ENCODE assay signal across 8 mouse cellular contexts in the genomic region with DNA sequence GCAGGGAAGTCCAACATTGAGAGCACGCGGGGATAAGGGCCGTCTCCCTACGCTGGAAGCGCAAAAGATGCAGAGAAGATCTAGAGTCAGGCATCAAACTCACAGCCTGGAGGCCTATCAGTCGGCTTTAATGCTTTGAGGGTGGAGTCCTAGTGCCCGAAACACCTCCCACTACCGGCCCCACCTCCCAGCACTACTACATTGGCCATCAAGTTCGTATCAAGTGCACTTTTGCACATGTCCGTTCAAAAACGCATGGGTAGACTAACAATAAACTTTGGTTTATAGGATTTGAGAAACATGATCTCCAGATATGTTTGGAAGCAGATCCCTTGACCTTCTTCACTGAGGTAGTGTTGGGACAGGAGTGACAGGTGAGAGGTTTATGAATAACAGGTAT. TPM values are rescaled to one million over a fixed set of nuclear protein-coding genes. Genes with fewer than 3 reads are reported as not detected.
DNase-seq lines count a peak whose midpoint lies in the region; TF ChIP-seq lines count a peak whose summit lies in the region.

No protein-coding gene starts in this region.

- no peaks in the 10 kb centered on the region for H3K27me3 ChIP-seq in MEL (ENCODE audit: control insufficient read depth in 1 of 2, insufficient read depth in 2 of 2, low read length in 2 of 2)
- H3K27me3 ChIP-seq in midbrain, embryonic 10.5 days (ENCODE audit: low read depth, poor library complexity, severe bottlenecking), result no peaks in the 10 kb centered on the region

- peaks cover 10 to 15% of the 10 kb centered on the region in 2 experiments; a peak in 2 of 4 replicates for H3K4me1 ChIP-seq in MEL (ENCODE audit: control insufficient read depth in 1 of 2, insufficient read depth in 2 of 2, low read length in 2 of 2)
- peaks cover 42% of the 10 kb centered on the region for H3K4me1 ChIP-seq in midbrain, embryonic 10.5 days

- H3K9ac ChIP-seq in MEL (ENCODE audit: control insufficient read depth, low read depth, low read length, poor library complexity, severe bottlenecking), result peak overlapping the region; percentile 84

- WGBS in large intestine, adult 2 months, result under 1% methylated on average over 11 of the region's 11 CpGs
- 10% methylated on average over 11 of the region's 11 CpGs for WGBS in midbrain, embryonic 10.5 days

- TF ChIP-seq EP300 in MEL (IDR thresholded peaks at IDR 0.05; ENCODE audit: low read depth in 1 of 2, low read length in 2 of 2), result no peak

- DNase-seq in 3T3-L1 (ENCODE audit: low read depth, low spot score) (peak; percentile 88), MEL (ENCODE audit: low read depth, low spot score) (peak; percentile 96)
- DNase-seq in embryo, embryonic 9.5 days (ENCODE audit: extremely low spot score), result peak; percentile 76
- peak; percentile 46 to 62 for DNase-seq in heart, postnatal 10 days
- peak; percentile 59 for DNase-seq in large intestine, adult 2 months (ENCODE audit: low read depth, low spot score)
- DNase-seq in midbrain, embryonic 10.5 days (ENCODE audit: low spot score), result peak; percentile 55
- peak; percentile 38 to 45 for DNase-seq in spleen, postnatal 14 days (ENCODE audit: low spot score in 2 of 2)
- no peak for DNase-seq in layer of hippocampus, adult 9-11 months

- H3K27ac ChIP-seq in MEL (ENCODE audit: control insufficient read depth, low read depth, low read length), result peak overlapping the region; percentile 97
- peak overlapping the region; percentile 100 for H3K27ac ChIP-seq in midbrain, embryonic 10.5 days (replicated peaks)

- peaks cover 2 to 22% of the 10 kb centered on the region in 2 experiments; a peak in 3 of 4 replicates for H3K36me3 ChIP-seq in MEL (ENCODE audit: control insufficient read depth in 1 of 2, insufficient read depth in 2 of 2, low read length in 2 of 2)
- no peaks in the 10 kb centered on the region for H3K36me3 ChIP-seq in midbrain, embryonic 10.5 days

- peaks cover 38% of the 10 kb centered on the region for H3K79me2 ChIP-seq in MEL (ENCODE audit: control insufficient read depth, insufficient read depth, low read length, poor library complexity)

- TF ChIP-seq POLR2A in MEL (IDR thresholded peaks at IDR 0.05; ENCODE audit: control insufficient read depth in 1 of 2, insufficient read depth in 1 of 2, low read depth in 1 of 2, low read length in 2 of 2, poor library complexity in 1 of 2), result peak; percentile 41 to 75; a peak in 3 of 4 replicates

- no peak for TF ChIP-seq CTCF in MEL (IDR thresholded peaks at IDR 0.05 in 2 of 3, conservative IDR thresholded peaks at IDR 0.05 in 1 of 3; ENCODE audit: control insufficient read depth in 1 of 3, insufficient read depth in 1 of 3, low read depth in 2 of 3, low read length in 3 of 3, poor library complexity in 1 of 3, severe bottlenecking in 1 of 3)

- TF ChIP-seq RAD21 in MEL (IDR thresholded peaks at IDR 0.05; ENCODE audit: low read depth, low read length), result no peak

- H3K9me3 ChIP-seq in MEL (replicated peaks; ENCODE audit: insufficient read depth, low read length), result no peaks in the 10 kb centered on the region
- no peaks in the 10 kb centered on the region for H3K9me3 ChIP-seq in midbrain, embryonic 10.5 days (replicated peaks)

- peak overlapping the region; percentile 65 to 68 for H3K4me3 ChIP-seq in MEL (ENCODE audit: control insufficient read depth in 1 of 2, insufficient read depth in 1 of 2, low read depth in 2 of 2, low read length in 2 of 2)
- H3K4me3 ChIP-seq in midbrain, embryonic 10.5 days, result peak overlapping the region; percentile 100

- intact Hi-C loops in heart, postnatal 10 days (cut with DNase I), result loop anchor here (2.0 to 10.0 kb wide), 2 partner anchors 25 to 245 kb away; a partner anchor contains a TSS

TF ChIP-seq in MEL, 35 proteins besides CTCF, POLR2A, EP300 and RAD21:
- TF ChIP-seq MYC (IDR thresholded peaks at IDR 0.05; ENCODE audit: low read depth, low read length) (no peak), TBP (IDR thresholded peaks at IDR 0.05; ENCODE audit: low read depth, low read length) (peak; percentile 96), SIN3A (IDR thresholded peaks at IDR 0.05; ENCODE audit: low read length) (peak; percentile 74), MAX (IDR thresholded peaks at IDR 0.05; ENCODE audit: low read length) (peak; percentile 36; the same call in 1 of the 2 replicates), GATA1 (IDR thresholded peaks at IDR 0.05; ENCODE audit: low read depth, low read length) (peak; percentile 11; the same call in 1 of the 2 replicates), HCFC1 (IDR thresholded peaks at IDR 0.05; ENCODE audit: low read depth, low read length) (peak; percentile 58; the same call in 1 of the 2 replicates), ZMIZ1 (IDR thresholded peaks at IDR 0.05; ENCODE audit: low read depth, low read length) (0 out of 2 replicates have a peak, but pooled peaks have one; percentile 53), MAZ (IDR thresholded peaks at IDR 0.05; ENCODE audit: low read depth, low read length) (no peak), MXI1 (IDR thresholded peaks at IDR 0.05; ENCODE audit: low read depth, low read length) (peak; percentile 88), GABPA (IDR thresholded peaks at IDR 0.05; ENCODE audit: low read depth, low read length) (no peak), NELFE (IDR thresholded peaks at IDR 0.05; ENCODE audit: low read depth, low read length) (peak; percentile 84), POLR2AphosphoS2 (IDR thresholded peaks at IDR 0.05; ENCODE audit: low read length) (peak; percentile 74)
TF ChIP-seq in MEL: peak in this region for 9.

RNA-seq across cellular contexts. Expression of a gene that starts 1.0 kb away (rescaled TPM):
- 90.0 and 97.2 TPM in 2 replicates for total RNA-seq in MEL (2012; rRNA removed)
- polyA plus RNA-seq in MEL (2012; ENCODE audit: insufficient read depth in 1 of 2, insufficient read length in 2 of 2, low read depth in 1 of 2, low replicate concordance in 2 of 2, missing spikeins in 1 of 2), result 100 to 1,000 TPM; 148 to 366 TPM
- 10 to 100 TPM; 70.8 to 74.4 TPM for total RNA-seq in heart, postnatal 10 days (2021)
- 7.8 and 9.1 TPM in 2 replicates for polyA plus RNA-seq in large intestine, adult 2 months (2012; rRNA removed)
- 229 and 258 TPM in 2 replicates for polyA plus RNA-seq in midbrain, embryonic 10.5 days (2016; fragmentation: Nextera tagmentation; extraction: Ambion mirVana)

RNA-seq across cellular contexts. Expression of a gene that starts 25.3 kb away (rescaled TPM):
- 6.2 and 6.6 TPM in 2 replicates for total RNA-seq in MEL (2012; rRNA removed)
- polyA plus RNA-seq in MEL (2012; ENCODE audit: insufficient read depth in 1 of 2, insufficient read length in 2 of 2, low read depth in 1 of 2, low replicate concordance in 2 of 2, missing spikeins in 1 of 2), result 1 to 10 TPM in 1 of 2 experiments, not detected in 1; 5.9 TPM
- total RNA-seq in heart, postnatal 10 days (2021), result 10 to 100 TPM; 60.5 to 70.1 TPM
- 6.8 and 11.7 TPM in 2 replicates for polyA plus RNA-seq in large intestine, adult 2 months (2012; rRNA removed)
- 23.3 and 30.3 TPM in 2 replicates for polyA plus RNA-seq in midbrain, embryonic 10.5 days (2016; fragmentation: Nextera tagmentation; extraction: Ambion mirVana)

Comparison
In these comparisons a context has a peak if more than half of its experiments do, and no peak if none do; other contexts are left out.
1. RNA of a gene that starts 1.0 kb away (polyA plus RNA-seq): 148 to 366 TPM in MEL and 229 to 258 TPM in midbrain, embryonic 10.5 days; 7.8 to 9.1 TPM in large intestine, adult 2 months; every median in the first group is over 10 times any median in the second.